Mouse (Mus musculus): ENCODE measurements around the gene Fam71d. TPM values are rescaled to one million over a fixed set of nuclear protein-coding genes. Genes with fewer than 3 reads are reported as not detected.

The Fam71d gene
- not detected in 2 replicates for polyA plus RNA-seq (2015; fragmentation: Nextera tagmentation; extraction: Ambion mirVana)

- H3K4me1 ChIP-seq (ENCODE audit: control insufficient read depth, insufficient read depth, low read length): no peaks in the 10 kb centered on the region
- H3K27me3 ChIP-seq (replicated peaks; ENCODE audit: control insufficient read depth, insufficient read depth, low read length): no peaks in the 10 kb centered on the region
- no peak within 1 kb of the TSS for H3K4me3 ChIP-seq (ENCODE audit: low read length)
- no peak within 1 kb of the TSS for H3K9ac ChIP-seq (ENCODE audit: low read depth, low read length)
- no peaks in the 10 kb centered on the region for H3K36me3 ChIP-seq (ENCODE audit: control insufficient read depth, insufficient read depth, low read length)
- no peaks in the 10 kb centered on the region for H3K9me3 ChIP-seq (ENCODE audit: control insufficient read depth, low read length)
- H3K4me2 ChIP-seq (ENCODE audit: low read depth, low read length): no peak within 1 kb of the TSS
- no peak for ATAC-seq
- H3K27ac ChIP-seq (ENCODE audit: low read length): no peak within 1 kb of the TSS
- 61% methylated on average over 1 of the region's 1 CpGs for WGBS
Observed at GRCm38 (mm10) chr12:78691325-78691724, at the start of gene Fam71d. Gene Fam71d, plus strand, starts transcription at chr12:78691535.

GRCm38 (mm10) chr12:78643691-78644090 is 47.6 kb upstream of the Fam71d start:
- Histone ChIP-seq H3K4me3 (ENCODE audit: low read length) (no peak overlapping the region), H3K27me3 (replicated peaks; ENCODE audit: control insufficient read depth, insufficient read depth, low read length) (no peaks in the 10 kb centered on the region), H3K36me3 (ENCODE audit: control insufficient read depth, insufficient read depth, low read length) (no peaks in the 10 kb centered on the region), H3K9me3 (ENCODE audit: control insufficient read depth, low read length) (no peaks in the 10 kb centered on the region), H3K9ac (ENCODE audit: low read depth, low read length) (no peak overlapping the region), H3K27ac (ENCODE audit: low read length) (no peak overlapping the region), H3K4me2 (ENCODE audit: low read depth, low read length) (no peak overlapping the region), H3K4me1 (ENCODE audit: control insufficient read depth, insufficient read depth, low read length) (no peaks in the 10 kb centered on the region)
- WGBS: 84% methylated on average over 2 of the region's 2 CpGs
- no peak for ATAC-seq

GRCm38 (mm10) chr12:78645282-78645681 is 46.1 kb upstream of the Fam71d start:
- no peak overlapping the region for H3K4me3 ChIP-seq (ENCODE audit: low read length)
- no peak overlapping the region for H3K9ac ChIP-seq (ENCODE audit: low read depth, low read length)
- H3K27me3 ChIP-seq (replicated peaks; ENCODE audit: control insufficient read depth, insufficient read depth, low read length): no peaks in the 10 kb centered on the region
- H3K4me1 ChIP-seq (ENCODE audit: control insufficient read depth, insufficient read depth, low read length): no peaks in the 10 kb centered on the region
- H3K36me3 ChIP-seq (ENCODE audit: control insufficient read depth, insufficient read depth, low read length): no peaks in the 10 kb centered on the region
- ATAC-seq: no peak
- H3K4me2 ChIP-seq (ENCODE audit: low read depth, low read length): no peak overlapping the region
- no peak overlapping the region for H3K27ac ChIP-seq (ENCODE audit: low read length)
- WGBS: 95% methylated on average over 1 of the region's 1 CpGs
- H3K9me3 ChIP-seq (ENCODE audit: control insufficient read depth, low read length): no peaks in the 10 kb centered on the region

GRCm38 (mm10) chr12:78659718-78660304 is 31.5 kb upstream of the Fam71d start:
- H3K9ac ChIP-seq (ENCODE audit: low read depth, low read length): no peak overlapping the region
- H3K36me3 ChIP-seq (ENCODE audit: control insufficient read depth, insufficient read depth, low read length): no peaks in the 10 kb centered on the region
- WGBS: 63% methylated on average over 2 of the region's 2 CpGs
- no peaks in the 10 kb centered on the region for H3K4me1 ChIP-seq (ENCODE audit: control insufficient read depth, insufficient read depth, low read length)
- no peak overlapping the region for H3K4me2 ChIP-seq (ENCODE audit: low read depth, low read length)
- no peak overlapping the region for H3K4me3 ChIP-seq (ENCODE audit: low read length)
- no peak for ATAC-seq
- H3K9me3 ChIP-seq (ENCODE audit: control insufficient read depth, low read length): no peaks in the 10 kb centered on the region
- no peak overlapping the region for H3K27ac ChIP-seq (ENCODE audit: low read length)
- H3K27me3 ChIP-seq (replicated peaks; ENCODE audit: control insufficient read depth, insufficient read depth, low read length): no peaks in the 10 kb centered on the region

GRCm38 (mm10) chr12:78678101-78678806 is 13.1 kb upstream of the Fam71d start:
- Histone ChIP-seq H3K4me3 (ENCODE audit: low read length) (no peak overlapping the region), H3K9ac (ENCODE audit: low read depth, low read length) (no peak overlapping the region), H3K36me3 (ENCODE audit: control insufficient read depth, insufficient read depth, low read length) (no peaks in the 10 kb centered on the region), H3K4me1 (ENCODE audit: control insufficient read depth, insufficient read depth, low read length) (no peaks in the 10 kb centered on the region), H3K27me3 (replicated peaks; ENCODE audit: control insufficient read depth, insufficient read depth, low read length) (no peaks in the 10 kb centered on the region), H3K27ac (ENCODE audit: low read length) (no peak overlapping the region), H3K9me3 (ENCODE audit: control insufficient read depth, low read length) (no peaks in the 10 kb centered on the region), H3K4me2 (ENCODE audit: low read depth, low read length) (no peak overlapping the region)
- no peak for ATAC-seq
- 91% methylated on average over 5 of the region's 5 CpGs for WGBS

- WGBS: 96% methylated on average over 2 of the region's 2 CpGs
- Histone ChIP-seq H3K27me3 (replicated peaks; ENCODE audit: control insufficient read depth, insufficient read depth, low read length) (no peaks in the 10 kb centered on the region), H3K4me3 (ENCODE audit: low read length) (no peak overlapping the region), H3K27ac (ENCODE audit: low read length) (no peak overlapping the region), H3K4me1 (ENCODE audit: control insufficient read depth, insufficient read depth, low read length) (no peaks in the 10 kb centered on the region), H3K36me3 (ENCODE audit: control insufficient read depth, insufficient read depth, low read length) (no peaks in the 10 kb centered on the region), H3K4me2 (ENCODE audit: low read depth, low read length) (no peak overlapping the region), H3K9ac (ENCODE audit: low read depth, low read length) (no peak overlapping the region), H3K9me3 (ENCODE audit: control insufficient read depth, low read length) (no peaks in the 10 kb centered on the region)
- no peak for ATAC-seq
Observed at GRCm38 (mm10) chr12:78678807-78679189, 12.5 kb upstream of the Fam71d start.

- Histone ChIP-seq H3K4me3 (ENCODE audit: low read length) (no peak overlapping the region), H3K27me3 (replicated peaks; ENCODE audit: control insufficient read depth, insufficient read depth, low read length) (no peaks in the 10 kb centered on the region), H3K9me3 (ENCODE audit: control insufficient read depth, low read length) (no peaks in the 10 kb centered on the region), H3K9ac (ENCODE audit: low read depth, low read length) (no peak overlapping the region), H3K36me3 (ENCODE audit: control insufficient read depth, insufficient read depth, low read length) (no peaks in the 10 kb centered on the region), H3K27ac (ENCODE audit: low read length) (no peak overlapping the region), H3K4me1 (ENCODE audit: control insufficient read depth, insufficient read depth, low read length) (no peaks in the 10 kb centered on the region), H3K4me2 (ENCODE audit: low read depth, low read length) (no peak overlapping the region)
- no peak for ATAC-seq
- 82% methylated on average over 2 of the region's 2 CpGs for WGBS
Observed at GRCm38 (mm10) chr12:78681048-78681447, 10.3 kb upstream of the Fam71d start.

- H3K4me3 ChIP-seq (ENCODE audit: low read length): no peak overlapping the region
- H3K36me3 ChIP-seq (ENCODE audit: control insufficient read depth, insufficient read depth, low read length): no peaks in the 10 kb centered on the region
- no peak for ATAC-seq
- no peak overlapping the region for H3K4me2 ChIP-seq (ENCODE audit: low read depth, low read length)
- H3K9ac ChIP-seq (ENCODE audit: low read depth, low read length): no peak overlapping the region
- WGBS: 63% methylated on average over 4 of the region's 4 CpGs
- H3K9me3 ChIP-seq (ENCODE audit: control insufficient read depth, low read length): no peaks in the 10 kb centered on the region
- no peak overlapping the region for H3K27ac ChIP-seq (ENCODE audit: low read length)
- H3K27me3 ChIP-seq (replicated peaks; ENCODE audit: control insufficient read depth, insufficient read depth, low read length): no peaks in the 10 kb centered on the region
- H3K4me1 ChIP-seq (ENCODE audit: control insufficient read depth, insufficient read depth, low read length): no peaks in the 10 kb centered on the region
Observed at GRCm38 (mm10) chr12:78682279-78682678, 9.1 kb upstream of the Fam71d start.

GRCm38 (mm10) chr12:78685669-78686215 is 5.6 kb upstream of the Fam71d start:
- no peak for ATAC-seq
- Histone ChIP-seq H3K27me3 (replicated peaks; ENCODE audit: control insufficient read depth, insufficient read depth, low read length) (no peaks in the 10 kb centered on the region), H3K4me1 (ENCODE audit: control insufficient read depth, insufficient read depth, low read length) (no peaks in the 10 kb centered on the region), H3K9me3 (ENCODE audit: control insufficient read depth, low read length) (no peaks in the 10 kb centered on the region), H3K4me3 (ENCODE audit: low read length) (no peak overlapping the region), H3K4me2 (ENCODE audit: low read depth, low read length) (no peak overlapping the region), H3K27ac (ENCODE audit: low read length) (no peak overlapping the region), H3K9ac (ENCODE audit: low read depth, low read length) (no peak overlapping the region), H3K36me3 (ENCODE audit: control insufficient read depth, insufficient read depth, low read length) (no peaks in the 10 kb centered on the region)
- WGBS: 62% methylated on average over 1 of the region's 1 CpGs

Measured in intestine, embryonic 16.5 days (tissue).